21 mouse cellular contexts compared by ENCODE assay signal in the genomic region with DNA sequence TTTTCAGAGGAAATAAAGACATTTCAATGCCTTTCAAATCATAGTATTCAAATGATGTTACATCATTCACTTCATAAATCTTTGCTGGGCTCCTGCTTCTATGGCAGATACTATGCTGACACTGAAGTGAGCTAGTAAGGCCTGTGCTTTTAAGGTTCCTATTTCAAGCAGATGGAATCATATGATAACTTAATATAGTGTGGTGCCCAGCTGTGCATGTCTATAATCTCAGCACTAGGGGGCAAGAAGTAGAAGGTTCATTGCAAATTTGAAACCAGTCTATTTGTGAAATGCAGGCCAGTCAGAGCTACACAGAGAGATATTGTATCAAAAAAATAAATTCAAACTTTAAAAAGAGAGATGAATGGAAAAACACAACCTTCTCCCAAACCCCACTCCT.
DNase-seq lines count a peak whose midpoint lies in the region; ATAC-seq lines count a peak whose summit lies in the region.
"Had no signal": no experiment of that assay in that cellular context is flagged by ENCODE, and none has a peak within 500 bp of the region (broad histone marks: within the 10 kb centered on the region; RNA-seq: fewer than 3 reads in every experiment).

No protein-coding gene starts in this region.

- no peak overlapping the region for H3K4me2 ChIP-seq in midbrain, embryonic 16.5 days (ENCODE audit: low read length)
- no peak overlapping the region for H3K4me2 ChIP-seq in midbrain, embryonic 15.5 days
- no peak overlapping the region for H3K4me2 ChIP-seq in embryonic facial prominence, embryonic 14.5 days (ENCODE audit: low read depth, low read length)
- H3K4me2 ChIP-seq: forebrain, embryonic 15.5 days; hindbrain, embryonic 14.5 days had no signal

- no peak for DNase-seq in embryonic facial prominence, embryonic 14.5 days (ENCODE audit: low spot score)
- DNase-seq in right cerebral cortex, postnatal 4 days = no peak
- no peak for DNase-seq in ovary, postnatal 10 days (ENCODE audit: low spot score)
- no peak for DNase-seq in heart, postnatal 14 days
- DNase-seq: adrenal gland, adult 8-10 months; adrenal gland, postnatal 36 days; B cell, adult 2 months; cerebellum, adult 11 months; cerebellum, adult 8-10 months; cerebellum, postnatal 14 days; heart, adult 18-20 months; heart, postnatal 10 days had no signal

- intact Hi-C loops in heart, postnatal 14 days (cut with DNase I) = no loop called here

- H3K9ac ChIP-seq in midbrain, embryonic 16.5 days (ENCODE audit: low read depth, low read length) = no peak overlapping the region
- no peak overlapping the region for H3K9ac ChIP-seq in midbrain, embryonic 15.5 days
- H3K9ac ChIP-seq in embryonic facial prominence, embryonic 14.5 days (ENCODE audit: low read depth, low read length) = no peak overlapping the region
- H3K9ac ChIP-seq: forebrain, embryonic 15.5 days; hindbrain, embryonic 14.5 days had no signal

- 0 out of 2 replicates have a peak, but pooled peaks have one; percentile 42 for ATAC-seq in midbrain, embryonic 16.5 days
- no peak for ATAC-seq in midbrain, embryonic 15.5 days (replicated peaks)
- ATAC-seq in embryonic facial prominence, embryonic 14.5 days (ENCODE audit: low read depth) = 0 out of 2 replicates have a peak, but pooled peaks have one; percentile 47
- peak; percentile 68 for ATAC-seq in megakaryocyte progenitor cell, adult 5-6 weeks (replicated peaks; ENCODE audit: poor library complexity)
- ATAC-seq: CD4-positive, CD25-positive, alpha-beta regulatory T cell, adult 4 months; forebrain, embryonic 15.5 days had no signal

- H3K27ac ChIP-seq in midbrain, embryonic 16.5 days (ENCODE audit: low read length) = no peak overlapping the region
- H3K27ac ChIP-seq in midbrain, embryonic 15.5 days = no peak overlapping the region
- no peak overlapping the region for H3K27ac ChIP-seq in embryonic facial prominence, embryonic 14.5 days (replicated peaks; ENCODE audit: low read depth, low read length)
- H3K27ac ChIP-seq: forebrain, embryonic 15.5 days; heart, embryonic 10.5 days; hindbrain, embryonic 10.5 days; hindbrain, embryonic 14.5 days had no signal

- no peak overlapping the region for H3K4me3 ChIP-seq in midbrain, embryonic 16.5 days (ENCODE audit: low read depth, low read length)
- H3K4me3 ChIP-seq in midbrain, embryonic 15.5 days = no peak overlapping the region
- no peak overlapping the region for H3K4me3 ChIP-seq in embryonic facial prominence, embryonic 14.5 days (ENCODE audit: low read depth, low read length)
- H3K4me3 ChIP-seq: forebrain, embryonic 15.5 days; heart, embryonic 10.5 days; hindbrain, embryonic 10.5 days had no signal

- no peaks in the 10 kb centered on the region for H3K9me3 ChIP-seq in midbrain, embryonic 16.5 days (replicated peaks; ENCODE audit: control insufficient read depth, low read length, poor library complexity, severe bottlenecking)
- no peaks in the 10 kb centered on the region for H3K9me3 ChIP-seq in midbrain, embryonic 15.5 days
- H3K9me3 ChIP-seq in embryonic facial prominence, embryonic 14.5 days (ENCODE audit: control insufficient read depth, low read length) = no peaks in the 10 kb centered on the region
- H3K9me3 ChIP-seq: forebrain, embryonic 15.5 days; G1E; heart, embryonic 10.5 days; hindbrain, embryonic 10.5 days had no signal

- no peaks in the 10 kb centered on the region for H3K36me3 ChIP-seq in midbrain, embryonic 16.5 days (ENCODE audit: control insufficient read depth, insufficient read depth, low read length)
- H3K36me3 ChIP-seq in midbrain, embryonic 15.5 days (replicated peaks) = no peaks in the 10 kb centered on the region
- H3K36me3 ChIP-seq in embryonic facial prominence, embryonic 14.5 days (ENCODE audit: control insufficient read depth, insufficient read depth, low read length) = no peaks in the 10 kb centered on the region
- H3K36me3 ChIP-seq: forebrain, embryonic 15.5 days; G1E; heart, embryonic 10.5 days; hindbrain, embryonic 10.5 days had no signal

- H3K4me1 ChIP-seq in midbrain, embryonic 16.5 days (ENCODE audit: control insufficient read depth, insufficient read depth, low read length) = no peaks in the 10 kb centered on the region
- H3K4me1 ChIP-seq in midbrain, embryonic 15.5 days = no peaks in the 10 kb centered on the region
- no peaks in the 10 kb centered on the region for H3K4me1 ChIP-seq in embryonic facial prominence, embryonic 14.5 days (ENCODE audit: control insufficient read depth, insufficient read depth, low read length)
- H3K4me1 ChIP-seq: forebrain, embryonic 15.5 days; heart, embryonic 10.5 days; hindbrain, embryonic 10.5 days had no signal

- no peaks in the 10 kb centered on the region for H3K27me3 ChIP-seq in midbrain, embryonic 16.5 days (ENCODE audit: control insufficient read depth, insufficient read depth, low read depth, low read length)
- no peaks in the 10 kb centered on the region for H3K27me3 ChIP-seq in midbrain, embryonic 15.5 days (replicated peaks)
- no peaks in the 10 kb centered on the region for H3K27me3 ChIP-seq in embryonic facial prominence, embryonic 14.5 days (replicated peaks; ENCODE audit: control insufficient read depth, insufficient read depth, low read length)
- H3K27me3 ChIP-seq: forebrain, embryonic 15.5 days had no signal
